Mouse (Mus musculus): Measurements from ENCODE around the gene Comp.

DNA sequence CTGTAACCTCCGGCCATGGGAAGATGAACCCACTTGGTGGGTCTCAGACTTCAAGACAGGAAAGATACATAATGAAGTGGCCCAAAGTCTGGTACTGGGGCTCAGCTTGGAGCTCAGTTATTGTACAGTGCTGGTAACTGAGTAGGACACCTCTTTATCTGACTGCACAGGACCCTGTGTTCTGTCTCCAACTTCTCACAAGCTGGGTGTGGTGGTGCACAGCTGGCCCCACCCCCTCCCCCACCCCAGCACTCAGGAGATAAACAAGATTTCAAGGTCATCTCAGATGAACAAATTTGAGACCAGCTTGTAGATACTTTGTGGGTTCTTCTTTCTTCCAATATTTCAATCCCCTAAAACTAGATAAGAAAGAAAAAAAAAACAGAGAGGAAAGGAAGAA lies 17.2 kb upstream of the Comp start:
- TF ChIP-seq CTCF (IDR thresholded peaks at IDR 0.05; ENCODE audit: low read depth) (no peak), EP300 (optimal IDR thresholded peaks at IDR 0.05) (no peak)
